Mouse (Mus musculus): ENCODE data around the gene Rgs9. TPM values are rescaled to one million over a fixed set of nuclear protein-coding genes. Genes with fewer than 3 reads are reported as not detected.

The Rgs9 gene
- polyA plus RNA-seq, 1 experiment from 2014 or later = 16.1 TPM

GRCm38 (mm10) chr11:109210341-109210740, 87.6 kb downstream of the Rgs9 start:
- H3K9ac ChIP-seq (replicated peaks; ENCODE audit: low read depth, low read length) = no peak overlapping the region
- ATAC-seq (ENCODE audit: low read depth) = no peak
- no peaks in the 10 kb centered on the region for H3K36me3 ChIP-seq (ENCODE audit: control insufficient read depth, insufficient read depth, low read length)
- no peak overlapping the region for H3K27ac ChIP-seq (ENCODE audit: low read depth, low read length)
- no peaks in the 10 kb centered on the region for H3K9me3 ChIP-seq (ENCODE audit: control insufficient read depth, low read length)
- no peak overlapping the region for H3K4me3 ChIP-seq (ENCODE audit: low read depth, low read length)
- no peak overlapping the region for H3K4me2 ChIP-seq (ENCODE audit: low read depth, low read length)
- no peaks in the 10 kb centered on the region for H3K27me3 ChIP-seq (ENCODE audit: control insufficient read depth, insufficient read depth, low read length)
- peaks cover 6% of the 10 kb centered on the region for H3K4me1 ChIP-seq (ENCODE audit: control insufficient read depth, insufficient read depth, low read length)
- 10% methylated on average over 7 of the region's 7 CpGs for WGBS

- no peak overlapping the region for H3K4me3 ChIP-seq (ENCODE audit: low read depth, low read length)
- WGBS = 10% methylated on average over 13 of the region's 13 CpGs
- H3K4me1 ChIP-seq (ENCODE audit: control insufficient read depth, insufficient read depth, low read length) = peaks cover 6% of the 10 kb centered on the region
These were observed 91.2 kb downstream of the Rgs9 start for GRCm38 (mm10) chr11:109206732-109207131.

DNA sequence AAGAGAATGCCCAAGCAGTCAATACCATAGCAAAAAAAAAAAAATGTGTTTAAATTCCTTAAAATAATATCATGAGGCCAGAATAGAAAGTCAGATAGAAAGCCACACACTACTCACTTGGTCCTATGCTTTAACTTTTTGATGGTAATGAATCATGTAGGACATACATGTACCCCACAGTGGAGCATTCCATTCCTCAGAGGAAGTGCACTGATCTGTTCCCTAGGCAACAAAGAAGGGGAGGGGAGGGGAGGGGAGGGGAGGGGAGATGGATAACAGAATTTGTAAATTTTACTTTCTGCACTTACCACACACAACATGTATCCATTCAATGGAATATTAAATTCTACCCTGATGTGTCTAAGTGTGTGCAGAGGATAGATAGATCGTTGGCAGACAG, 91.9 kb downstream of the Rgs9 start:
- ATAC-seq (ENCODE audit: low read depth) = no peak
- Histone ChIP-seq H3K36me3 (ENCODE audit: control insufficient read depth, insufficient read depth, low read length) (no peaks in the 10 kb centered on the region), H3K4me2 (ENCODE audit: low read depth, low read length) (no peak overlapping the region), H3K9me3 (ENCODE audit: control insufficient read depth, low read length) (no peaks in the 10 kb centered on the region), H3K4me3 (ENCODE audit: low read depth, low read length) (no peak overlapping the region), H3K4me1 (ENCODE audit: control insufficient read depth, insufficient read depth, low read length) (peaks cover 6% of the 10 kb centered on the region), H3K9ac (replicated peaks; ENCODE audit: low read depth, low read length) (no peak overlapping the region), H3K27ac (ENCODE audit: low read depth, low read length) (no peak overlapping the region), H3K27me3 (ENCODE audit: control insufficient read depth, insufficient read depth, low read length) (no peaks in the 10 kb centered on the region)
- 38% methylated on average over 1 of the region's 1 CpGs for WGBS

More at GRCm38 (mm10) chr11:109206732-109207131, 91.2 kb downstream of the Rgs9 start:
- Histone ChIP-seq H3K9ac (replicated peaks; ENCODE audit: low read depth, low read length) (no peak overlapping the region), H3K27me3 (ENCODE audit: control insufficient read depth, insufficient read depth, low read length) (no peaks in the 10 kb centered on the region), H3K27ac (ENCODE audit: low read depth, low read length) (no peak overlapping the region), H3K4me2 (ENCODE audit: low read depth, low read length) (no peak overlapping the region), H3K9me3 (ENCODE audit: control insufficient read depth, low read length) (no peaks in the 10 kb centered on the region), H3K36me3 (ENCODE audit: control insufficient read depth, insufficient read depth, low read length) (no peaks in the 10 kb centered on the region)
- ATAC-seq (ENCODE audit: low read depth) = no peak

DNA sequence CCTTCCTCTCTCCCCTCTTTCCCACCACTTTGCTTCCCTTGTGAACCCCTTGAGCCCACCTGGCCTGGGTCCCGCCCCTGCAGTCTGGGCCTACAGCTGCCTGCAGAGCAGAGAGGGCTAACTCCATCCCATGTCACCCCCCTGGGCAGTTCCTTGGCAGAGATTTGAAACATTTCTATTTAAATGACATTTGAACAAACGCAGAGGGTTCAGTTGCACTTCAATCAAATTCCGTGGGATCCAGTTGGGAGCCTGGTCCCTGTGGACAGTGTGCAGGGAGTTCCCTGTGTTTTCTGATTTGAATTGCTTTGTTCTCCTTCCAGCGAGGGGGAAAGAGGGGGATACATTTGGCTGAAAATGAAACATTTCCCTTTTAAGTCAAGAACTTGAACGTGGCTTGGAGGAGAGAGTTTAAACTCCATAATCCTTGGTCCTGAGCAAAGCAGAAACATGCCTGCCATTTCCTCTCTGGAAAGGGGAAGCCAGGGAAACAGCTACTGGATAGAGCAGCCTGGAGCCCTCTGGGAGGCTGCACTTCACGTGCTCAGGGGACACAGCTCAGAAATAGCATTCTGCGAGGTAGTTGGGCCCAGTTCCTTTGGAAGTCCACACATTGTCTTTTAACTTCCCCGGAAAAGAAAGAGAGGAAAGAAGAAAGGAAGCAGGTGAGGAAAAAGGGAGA, 98.2 kb downstream of the Rgs9 start:
- H3K27ac ChIP-seq (ENCODE audit: low read depth, low read length) = no peak overlapping the region
- H3K4me1 ChIP-seq (ENCODE audit: control insufficient read depth, insufficient read depth, low read length) = no peaks in the 10 kb centered on the region
- H3K4me3 ChIP-seq (ENCODE audit: low read depth, low read length) = no peak overlapping the region
- WGBS = 18% methylated on average over 8 of the region's 8 CpGs
- no peaks in the 10 kb centered on the region for H3K36me3 ChIP-seq (ENCODE audit: control insufficient read depth, insufficient read depth, low read length)
- no peak overlapping the region for H3K9ac ChIP-seq (replicated peaks; ENCODE audit: low read depth, low read length)
- no peak for ATAC-seq (ENCODE audit: low read depth)
- no peak overlapping the region for H3K4me2 ChIP-seq (ENCODE audit: low read depth, low read length)
- H3K9me3 ChIP-seq (ENCODE audit: control insufficient read depth, low read length) = no peaks in the 10 kb centered on the region
- H3K27me3 ChIP-seq (ENCODE audit: control insufficient read depth, insufficient read depth, low read length) = no peaks in the 10 kb centered on the region

DNA sequence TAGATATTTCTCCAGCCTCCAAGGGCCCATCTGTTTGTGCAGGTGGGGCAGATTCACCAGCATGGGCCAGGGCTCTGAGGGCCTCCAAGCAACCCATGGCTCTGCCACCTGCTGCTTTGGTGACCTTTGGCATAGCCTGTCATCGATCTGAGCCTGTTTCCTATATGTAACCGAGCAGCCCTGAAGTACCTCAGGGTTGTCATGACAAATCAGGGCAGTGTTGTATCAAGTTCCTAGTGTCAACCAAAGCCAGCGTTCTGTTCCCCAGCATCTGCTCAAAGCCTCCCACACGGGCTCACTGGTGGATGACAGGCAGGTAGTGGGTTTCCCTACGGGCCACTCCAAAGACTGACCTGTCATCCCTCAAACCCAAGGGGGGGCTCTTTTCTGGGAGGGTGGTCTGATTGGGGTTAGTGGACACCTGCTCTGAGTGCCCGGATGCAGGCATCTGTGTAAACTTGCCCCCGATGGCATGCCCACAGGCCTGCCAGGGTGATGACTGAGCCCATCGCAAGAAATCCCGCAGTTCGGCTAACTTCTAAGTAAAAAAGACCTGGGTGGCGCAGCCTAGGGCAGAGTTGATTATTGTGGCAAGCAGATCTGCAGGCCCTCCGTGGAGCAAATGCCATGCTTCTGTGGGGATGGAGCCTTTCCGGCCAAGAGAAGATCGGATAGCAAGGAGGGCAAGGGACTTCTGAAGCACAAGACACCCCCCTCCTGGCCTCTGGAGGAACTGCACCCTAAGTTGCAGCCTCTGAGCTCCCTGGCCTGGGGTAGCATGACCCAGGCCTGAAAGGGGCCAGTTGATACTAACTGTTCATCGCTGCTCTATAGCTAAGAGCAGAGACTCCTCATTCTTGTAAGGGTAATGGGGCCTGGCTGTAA, 105.0 kb downstream of the Rgs9 start:
- peak; percentile 31 for ATAC-seq (ENCODE audit: low read depth)
- Histone ChIP-seq H3K27me3 (ENCODE audit: control insufficient read depth, insufficient read depth, low read length) (no peaks in the 10 kb centered on the region), H3K4me2 (ENCODE audit: low read depth, low read length) (no peak overlapping the region), H3K9me3 (ENCODE audit: control insufficient read depth, low read length) (no peaks in the 10 kb centered on the region), H3K27ac (ENCODE audit: low read depth, low read length) (no peak overlapping the region), H3K9ac (replicated peaks; ENCODE audit: low read depth, low read length) (no peak overlapping the region), H3K4me3 (ENCODE audit: low read depth, low read length) (no peak overlapping the region), H3K36me3 (ENCODE audit: control insufficient read depth, insufficient read depth, low read length) (no peaks in the 10 kb centered on the region), H3K4me1 (ENCODE audit: control insufficient read depth, insufficient read depth, low read length) (no peaks in the 10 kb centered on the region)
- 46% methylated on average over 15 of the region's 15 CpGs for WGBS

DNA sequence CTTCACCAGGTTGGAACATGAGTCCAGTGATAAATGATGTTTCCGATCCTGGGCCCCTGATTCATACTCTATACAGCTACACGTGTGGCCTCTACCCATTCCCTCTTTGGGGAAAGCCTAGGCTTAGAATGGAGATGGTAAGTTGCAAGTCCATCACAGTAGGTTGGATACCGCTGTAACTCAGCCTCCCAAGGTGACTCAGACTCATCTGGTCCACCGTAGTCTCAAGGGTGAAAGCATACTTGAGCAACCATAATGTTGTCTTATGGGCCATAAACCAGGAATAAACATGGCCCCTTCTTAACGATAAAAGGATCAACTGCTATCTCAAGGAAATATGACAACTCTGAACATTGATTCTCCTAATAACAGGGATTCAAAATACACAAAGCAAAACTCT, 109.7 kb downstream of the Rgs9 start:
- no peaks in the 10 kb centered on the region for H3K36me3 ChIP-seq (ENCODE audit: control insufficient read depth, insufficient read depth, low read length)
- no peak overlapping the region for H3K4me3 ChIP-seq (ENCODE audit: low read depth, low read length)
- no peak overlapping the region for H3K27ac ChIP-seq (ENCODE audit: low read depth, low read length)
- no peak for ATAC-seq (ENCODE audit: low read depth)
- H3K4me2 ChIP-seq (ENCODE audit: low read depth, low read length) = no peak overlapping the region
- 90% methylated on average over 5 of the region's 5 CpGs for WGBS
- H3K4me1 ChIP-seq (ENCODE audit: control insufficient read depth, insufficient read depth, low read length) = no peaks in the 10 kb centered on the region
- no peaks in the 10 kb centered on the region for H3K27me3 ChIP-seq (ENCODE audit: control insufficient read depth, insufficient read depth, low read length)
- H3K9me3 ChIP-seq (ENCODE audit: control insufficient read depth, low read length) = no peaks in the 10 kb centered on the region
- no peak overlapping the region for H3K9ac ChIP-seq (replicated peaks; ENCODE audit: low read depth, low read length)

DNA sequence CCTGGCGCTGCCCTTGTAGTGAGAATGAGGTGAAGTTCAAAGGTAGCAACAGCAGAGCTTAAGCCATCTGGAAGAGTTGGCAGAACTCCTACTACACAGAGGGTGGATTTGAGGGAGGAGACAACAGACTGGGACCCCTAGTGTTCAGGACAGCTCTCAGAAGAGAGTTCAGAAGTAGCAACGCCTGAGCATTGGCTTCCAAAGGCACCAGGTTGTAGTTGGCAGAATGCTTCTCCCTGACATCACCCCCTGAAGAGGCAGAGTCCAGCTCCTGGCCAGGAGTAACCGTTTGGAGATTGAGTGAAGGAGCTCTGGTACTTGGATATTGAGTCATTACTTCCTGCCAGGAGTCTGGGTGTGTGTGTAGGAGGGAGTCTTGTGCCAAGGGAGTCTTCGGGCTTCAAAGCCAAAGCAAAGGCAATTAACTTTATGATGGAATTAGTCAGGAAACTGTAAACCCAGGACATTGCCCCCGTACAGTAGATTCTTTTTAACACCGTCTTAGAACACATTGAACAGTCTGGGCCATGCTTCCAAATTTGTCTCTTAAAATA, 110.2 kb downstream of the Rgs9 start:
- no peak overlapping the region for H3K9ac ChIP-seq (replicated peaks; ENCODE audit: low read depth, low read length)
- H3K4me3 ChIP-seq (ENCODE audit: low read depth, low read length) = no peak overlapping the region
- no peaks in the 10 kb centered on the region for H3K36me3 ChIP-seq (ENCODE audit: control insufficient read depth, insufficient read depth, low read length)
- no peaks in the 10 kb centered on the region for H3K27me3 ChIP-seq (ENCODE audit: control insufficient read depth, insufficient read depth, low read length)
- WGBS = 69% methylated on average over 6 of the region's 6 CpGs
- ATAC-seq (ENCODE audit: low read depth) = no peak
- H3K9me3 ChIP-seq (ENCODE audit: control insufficient read depth, low read length) = no peaks in the 10 kb centered on the region
- no peaks in the 10 kb centered on the region for H3K4me1 ChIP-seq (ENCODE audit: control insufficient read depth, insufficient read depth, low read length)
- H3K4me2 ChIP-seq (ENCODE audit: low read depth, low read length) = no peak overlapping the region
- H3K27ac ChIP-seq (ENCODE audit: low read depth, low read length) = no peak overlapping the region

DNA sequence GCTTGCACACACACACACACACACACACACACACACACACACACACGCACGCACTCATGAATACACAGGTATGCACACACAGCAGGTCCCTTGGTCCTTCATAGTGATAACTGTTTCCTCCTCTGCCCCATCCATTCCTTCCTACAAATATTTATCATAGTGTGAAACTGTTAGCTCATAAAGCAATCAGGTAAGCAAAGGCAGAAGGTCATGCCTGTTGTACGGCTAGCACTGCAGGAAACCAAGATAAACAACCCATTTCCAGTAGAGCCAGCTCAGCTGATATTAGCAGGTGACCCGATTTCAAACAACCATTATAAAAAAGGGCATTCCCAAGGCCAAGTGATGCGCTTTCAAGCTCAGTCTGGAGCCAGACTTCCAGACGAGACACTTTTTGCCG, 116.8 kb downstream of the Rgs9 start:
- no peak overlapping the region for H3K9ac ChIP-seq (replicated peaks; ENCODE audit: low read depth, low read length)
- H3K4me2 ChIP-seq (ENCODE audit: low read depth, low read length) = no peak overlapping the region
- no peaks in the 10 kb centered on the region for H3K27me3 ChIP-seq (ENCODE audit: control insufficient read depth, insufficient read depth, low read length)
- ATAC-seq (ENCODE audit: low read depth) = no peak
- H3K4me1 ChIP-seq (ENCODE audit: control insufficient read depth, insufficient read depth, low read length) = no peaks in the 10 kb centered on the region
- H3K4me3 ChIP-seq (ENCODE audit: low read depth, low read length) = no peak overlapping the region
- 71% methylated on average over 7 of the region's 7 CpGs for WGBS
- no peak overlapping the region for H3K27ac ChIP-seq (ENCODE audit: low read depth, low read length)
- no peaks in the 10 kb centered on the region for H3K9me3 ChIP-seq (ENCODE audit: control insufficient read depth, low read length)
- H3K36me3 ChIP-seq (ENCODE audit: control insufficient read depth, insufficient read depth, low read length) = no peaks in the 10 kb centered on the region

- Histone ChIP-seq H3K27me3 (ENCODE audit: control insufficient read depth, insufficient read depth, low read length) (no peaks in the 10 kb centered on the region), H3K27ac (ENCODE audit: low read depth, low read length) (no peak overlapping the region), H3K9me3 (ENCODE audit: control insufficient read depth, low read length) (no peaks in the 10 kb centered on the region), H3K4me1 (ENCODE audit: control insufficient read depth, insufficient read depth, low read length) (no peaks in the 10 kb centered on the region), H3K9ac (replicated peaks; ENCODE audit: low read depth, low read length) (no peak overlapping the region), H3K4me2 (ENCODE audit: low read depth, low read length) (no peak overlapping the region), H3K4me3 (ENCODE audit: low read depth, low read length) (no peak overlapping the region), H3K36me3 (ENCODE audit: control insufficient read depth, insufficient read depth, low read length) (no peaks in the 10 kb centered on the region)
- no peak for ATAC-seq (ENCODE audit: low read depth)
- WGBS = 96% methylated on average over 11 of the region's 11 CpGs
These were observed 117.6 kb downstream of the Rgs9 start for GRCm38 (mm10) chr11:109180290-109180689.
